Mouse (Mus musculus) embryonic fibroblast, embryonic 13.5 days (primary cell): ENCODE measurements around the gene Rtraf. TPM values are rescaled to one million over a fixed set of nuclear protein-coding genes. Genes with fewer than 3 reads are reported as not detected.

Experiments
- H3K27ac ChIP-seq: 2 replicates; pipeline ENCODE4 v1.5.1; 2012; ENCODE audit warnings: low read length, control low read depth, inconsistent platforms; ENCODE audit not compliant: insufficient read depth
- H3K4me1 ChIP-seq: 2 replicates; pipeline ENCODE4 v1.6.1; 2011; ENCODE audit warnings: low read length; ENCODE audit not compliant: control insufficient read depth, insufficient read depth
- H3K4me3 ChIP-seq: 2 replicates; pipeline ENCODE4 v1.5.1; 2011; ENCODE audit warnings: mild to moderate bottlenecking, control low read depth, low read length; ENCODE audit not compliant: insufficient read depth
- CTCF ChIP-seq: IDR thresholded peaks from 2 replicates; pipeline ENCODE4 v1.5.1; 2011; ENCODE audit warnings: mild to moderate bottlenecking, control low read depth, low read length, moderate library complexity, borderline replicate concordance; ENCODE audit not compliant: insufficient read depth
- POLR2A ChIP-seq: IDR thresholded peaks from 2 replicates; pipeline ENCODE4 v1.6.1; 2011; ENCODE audit warnings: low read depth, mild to moderate bottlenecking, control low read depth, low read length, moderate library complexity
- polyA plus RNA-seq: library from polyadenylated mRNA; stranded (reverse); fragments of >200 nt; gene quantifications from 2 replicates; pipeline ENCODE4 v1.2.4, GENCODE M21; 2011; ENCODE audit warnings: low read depth; ENCODE audit not compliant: missing spikeins, insufficient read length

Gene Rtraf
- polyA plus RNA-seq, 1 experiment: 164 TPM

- peak overlapping the region; percentile 26; the same call in 1 of the 2 replicates for H3K4me3 ChIP-seq
- no peak overlapping the region for H3K27ac ChIP-seq
- no peak for TF ChIP-seq POLR2A
- no peak for TF ChIP-seq CTCF
These were observed 16.1 kb upstream of the Rtraf start for GRCm38 (mm10) chr14:19839600-19840332.

DNA sequence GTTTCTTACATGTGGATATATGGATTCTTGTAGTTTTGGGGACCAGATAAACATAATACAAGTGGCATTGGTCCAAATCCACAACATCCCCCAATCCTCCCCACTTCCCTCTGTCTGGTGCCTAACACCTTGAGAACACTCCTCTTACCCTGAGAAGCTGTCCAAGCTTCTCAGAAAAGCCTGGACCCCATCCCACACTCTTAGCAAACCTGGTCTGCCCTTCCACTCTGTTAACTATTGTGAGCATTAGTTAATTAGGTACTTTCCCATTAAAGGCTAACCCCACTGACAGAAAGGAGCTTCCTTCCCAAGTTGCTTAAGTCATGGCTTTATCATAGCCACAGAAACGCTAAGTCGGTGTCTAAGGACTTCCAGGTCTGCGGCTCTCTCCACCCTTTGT, 12.7 kb upstream of the Rtraf start:
- Histone ChIP-seq H3K4me3 (no peak overlapping the region), H3K27ac (no peak overlapping the region), H3K4me1 (no peaks in the 10 kb centered on the region)
- TF ChIP-seq CTCF (no peak), POLR2A (no peak)

More at GRCm38 (mm10) chr14:19839600-19840332, 16.1 kb upstream of the Rtraf start:
- H3K4me1 ChIP-seq: no peaks in the 10 kb centered on the region

DNA sequence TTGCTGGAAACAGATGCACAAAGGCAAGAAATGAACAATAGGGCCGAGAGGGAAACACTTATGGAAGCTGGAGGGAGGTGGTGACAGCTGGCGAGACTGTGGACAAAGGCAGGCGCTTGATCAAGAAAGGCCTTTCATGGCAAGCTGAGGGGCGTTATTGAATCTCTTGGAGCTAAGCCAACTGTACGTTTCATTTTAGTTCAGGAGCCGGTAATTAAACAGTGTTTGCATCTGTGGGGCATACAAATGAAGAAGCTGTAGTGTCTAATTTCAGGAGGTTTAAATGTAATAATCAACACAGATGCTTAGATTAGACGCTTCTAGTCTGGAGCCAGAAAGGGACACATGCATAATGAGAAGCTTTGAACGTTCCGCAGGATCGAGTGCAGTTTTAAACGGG, 1.9 kb upstream of the Rtraf start:
- H3K27ac ChIP-seq: no peak overlapping the region
- TF ChIP-seq POLR2A: no peak
- TF ChIP-seq CTCF: no peak

GRCm38 (mm10) chr14:19821686-19822085, 1.9 kb downstream of the Rtraf start:
- no peak overlapping the region for H3K4me3 ChIP-seq
- no peak overlapping the region for H3K27ac ChIP-seq
- TF ChIP-seq POLR2A: no peak
- no peak for TF ChIP-seq CTCF
- peaks cover 2% of the 10 kb centered on the region; the same call in 1 of the 2 replicates for H3K4me1 ChIP-seq

More for the DNA sequence above, 1.9 kb upstream of the Rtraf start:
- peaks cover 3% of the 10 kb centered on the region; the same call in 1 of the 2 replicates for H3K4me1 ChIP-seq
- no peak overlapping the region for H3K4me3 ChIP-seq

DNA sequence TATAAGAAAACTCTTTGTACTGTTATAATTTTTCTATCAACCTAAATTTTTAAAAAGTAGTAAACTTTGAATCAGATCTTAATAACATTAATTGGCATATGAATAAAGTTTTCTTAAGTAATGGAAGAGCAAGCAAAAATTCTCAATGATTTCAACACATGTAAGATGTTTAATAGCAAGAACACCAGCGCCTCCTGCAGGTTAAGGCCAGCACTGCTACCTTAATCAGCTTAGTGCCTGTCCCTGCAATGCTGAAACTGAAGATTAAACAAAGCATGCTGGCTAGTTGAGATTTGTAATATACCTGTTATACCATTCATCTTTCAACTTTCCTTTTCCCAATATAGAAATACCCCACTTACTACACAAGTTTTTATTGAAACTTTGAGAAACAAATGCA, 5.7 kb downstream of the Rtraf start:
- H3K4me3 ChIP-seq: no peak overlapping the region
- no peak overlapping the region for H3K27ac ChIP-seq
- TF ChIP-seq CTCF (peak; percentile 68; the same call in 1 of the 2 replicates), POLR2A (no peak)
- 0 out of 2 replicates have a peak, but pooled peaks cover 2% of the 10 kb centered on the region for H3K4me1 ChIP-seq

DNA sequence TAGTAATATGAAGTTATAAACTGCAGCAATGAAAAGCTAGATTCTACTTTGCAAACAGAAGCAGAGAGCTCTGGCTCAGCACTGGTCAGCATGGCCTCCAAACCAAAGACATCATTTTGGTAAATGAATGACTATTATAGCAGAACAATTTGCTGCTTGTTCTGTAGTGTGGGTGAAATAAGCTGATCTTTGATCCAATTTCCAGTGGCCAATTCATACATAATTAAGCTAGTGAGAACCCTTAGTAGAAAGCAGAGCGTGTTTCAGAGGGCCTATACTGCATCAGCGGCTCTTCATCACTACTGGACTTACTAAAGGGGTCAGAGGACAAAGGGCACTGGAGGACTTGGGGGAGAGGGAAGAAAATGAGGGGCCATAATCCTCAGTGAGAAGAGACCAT, 10.6 kb downstream of the Rtraf start:
- H3K4me1 ChIP-seq: no peaks in the 10 kb centered on the region
- TF ChIP-seq CTCF (no peak), POLR2A (no peak)
- no peak overlapping the region for H3K4me3 ChIP-seq
- H3K27ac ChIP-seq: no peak overlapping the region

DNA sequence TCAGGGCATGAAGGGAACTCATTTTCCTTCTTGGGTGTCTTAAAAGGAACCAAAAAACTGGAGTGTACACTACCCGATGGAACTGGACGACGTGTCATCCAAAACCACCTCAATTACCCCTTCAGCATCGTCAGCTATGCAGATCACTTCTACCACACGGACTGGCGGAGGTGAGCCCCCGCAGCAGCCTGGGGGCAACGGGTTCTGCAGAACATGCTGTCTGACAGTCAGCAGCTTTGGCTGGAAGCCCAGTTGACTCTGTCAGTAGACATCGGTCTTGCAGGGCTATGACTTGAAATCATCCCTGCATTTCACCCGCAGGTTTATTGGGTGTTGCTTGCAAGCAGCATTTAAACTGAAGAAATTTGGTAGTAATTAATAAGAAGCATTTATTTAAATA, 13.7 kb downstream of the Rtraf start:
- no peak overlapping the region for H3K27ac ChIP-seq
- no peak overlapping the region for H3K4me3 ChIP-seq
- no peak for TF ChIP-seq POLR2A
- no peak for TF ChIP-seq CTCF
- no peaks in the 10 kb centered on the region for H3K4me1 ChIP-seq

- no peak overlapping the region for H3K27ac ChIP-seq
- H3K4me3 ChIP-seq: no peak overlapping the region
- TF ChIP-seq CTCF: no peak
- no peaks in the 10 kb centered on the region for H3K4me1 ChIP-seq
These were observed 15.8 kb downstream of the Rtraf start for GRCm38 (mm10) chr14:19807858-19808257.

- no peaks in the 10 kb centered on the region for H3K4me1 ChIP-seq
- no peak overlapping the region for H3K4me3 ChIP-seq
- no peak for TF ChIP-seq POLR2A
- TF ChIP-seq CTCF: no peak
- H3K27ac ChIP-seq: no peak overlapping the region
These were observed 16.3 kb downstream of the Rtraf start for GRCm38 (mm10) chr14:19807339-19807738.

- Histone ChIP-seq H3K27ac (no peak overlapping the region), H3K4me1 (no peaks in the 10 kb centered on the region)
- TF ChIP-seq CTCF (no peak), POLR2A (no peak)
These were observed 20.0 kb downstream of the Rtraf start for GRCm38 (mm10) chr14:19803623-19804022.

More at GRCm38 (mm10) chr14:19803623-19804022, 20.0 kb downstream of the Rtraf start:
- H3K4me3 ChIP-seq: no peak overlapping the region
